Mouse (Mus musculus): ENCODE data around the gene 2210407C18Rik. TPM values are rescaled to one million over a fixed set of nuclear protein-coding genes. Genes with fewer than 3 reads are reported as not detected.

The 2210407C18Rik gene
- polyA plus RNA-seq (2016; fragmentation: Nextera tagmentation; extraction: Ambion mirVana) = not detected in 2 replicates

- no peaks in the 10 kb centered on the region for H3K36me3 ChIP-seq
- H3K4me3 ChIP-seq = no peak within 1 kb of the TSS
- WGBS = 91% methylated on average over 4 of the region's 4 CpGs
- no peak within 1 kb of the TSS for H3K27ac ChIP-seq
- DNase-seq (ENCODE audit: low spot score) = no peak
- H3K4me1 ChIP-seq (replicated peaks) = peaks cover 16% of the 10 kb centered on the region; the same call in 1 of the 2 replicates
- no peaks in the 10 kb centered on the region for H3K27me3 ChIP-seq (ENCODE audit: insufficient read depth, poor library complexity, severe bottlenecking)
- no peaks in the 10 kb centered on the region for H3K9me3 ChIP-seq
Observed at GRCm38 (mm10) chr11:58615975-58616374, at the start of gene 2210407C18Rik. Gene 2210407C18Rik (minus strand): TSS chr11:58616075.

DNA sequence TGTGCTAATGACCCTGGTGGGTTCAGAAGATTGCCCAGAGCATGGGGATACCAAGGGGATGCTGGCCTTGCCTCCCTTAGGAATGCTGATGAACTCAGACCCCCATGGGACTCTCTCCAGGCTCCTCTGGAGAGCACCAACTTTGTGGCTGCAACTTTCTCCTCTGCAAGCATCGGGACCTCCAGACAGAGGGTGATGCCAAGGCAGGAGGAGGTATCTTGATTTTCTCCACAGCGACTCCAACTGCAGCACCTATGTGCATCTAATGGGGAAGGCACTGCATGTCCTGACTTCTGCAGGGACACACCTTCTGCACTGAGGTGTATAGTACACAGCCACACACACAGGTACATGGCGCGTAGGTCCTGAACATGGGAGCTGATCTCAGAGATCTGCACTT lies 42.7 kb upstream of the 2210407C18Rik start, which contains the start of gene Olfr322:
TSS of gene Olfr322 (plus strand) at position 187 of the 400 bp plus-strand sequence.
- H3K27ac ChIP-seq = no peak within 1 kb of the TSS
- 84% methylated on average over 4 of the region's 4 CpGs for WGBS

DNA sequence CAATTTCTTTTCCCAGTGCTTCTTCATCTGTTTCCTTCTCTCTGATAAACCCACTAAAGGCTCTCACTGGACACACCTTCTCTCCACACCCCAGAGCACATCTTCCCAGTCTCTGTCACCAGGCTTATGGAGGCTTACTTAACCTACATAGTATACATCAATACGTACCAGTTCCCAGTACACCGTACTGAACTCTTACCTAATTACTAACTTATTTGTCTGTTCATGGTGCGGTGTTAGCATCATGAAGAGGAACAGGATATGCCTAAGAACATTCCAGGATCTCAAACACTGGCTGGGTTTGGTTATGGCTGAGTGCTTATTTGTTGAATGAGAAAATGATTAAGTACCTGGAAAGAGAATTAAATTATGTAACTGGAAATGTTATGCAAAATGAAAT lies 39.3 kb upstream of the 2210407C18Rik start:
- no peak overlapping the region for H3K4me3 ChIP-seq
- DNase-seq (ENCODE audit: low spot score) = no peak
- 92% methylated on average over 3 of the region's 3 CpGs for WGBS
- peaks cover 6% of the 10 kb centered on the region; the same call in 1 of the 2 replicates for H3K4me1 ChIP-seq (replicated peaks)
- H3K27ac ChIP-seq = no peak overlapping the region
- H3K9me3 ChIP-seq = 0 out of 2 replicates have a peak, but pooled peaks cover 3% of the 10 kb centered on the region
- no peaks in the 10 kb centered on the region for H3K36me3 ChIP-seq
- no peaks in the 10 kb centered on the region for H3K27me3 ChIP-seq (ENCODE audit: insufficient read depth, poor library complexity, severe bottlenecking)

More for the DNA sequence above, 42.7 kb upstream of the 2210407C18Rik start, which contains the start of gene Olfr322:
- no peaks in the 10 kb centered on the region for H3K9me3 ChIP-seq
- H3K36me3 ChIP-seq = no peaks in the 10 kb centered on the region
- H3K4me1 ChIP-seq (replicated peaks) = peaks cover 6% of the 10 kb centered on the region; the same call in 1 of the 2 replicates
- H3K27me3 ChIP-seq (ENCODE audit: insufficient read depth, poor library complexity, severe bottlenecking) = no peaks in the 10 kb centered on the region
- no peak for DNase-seq (ENCODE audit: low spot score)
- H3K4me3 ChIP-seq = no peak within 1 kb of the TSS

DNA sequence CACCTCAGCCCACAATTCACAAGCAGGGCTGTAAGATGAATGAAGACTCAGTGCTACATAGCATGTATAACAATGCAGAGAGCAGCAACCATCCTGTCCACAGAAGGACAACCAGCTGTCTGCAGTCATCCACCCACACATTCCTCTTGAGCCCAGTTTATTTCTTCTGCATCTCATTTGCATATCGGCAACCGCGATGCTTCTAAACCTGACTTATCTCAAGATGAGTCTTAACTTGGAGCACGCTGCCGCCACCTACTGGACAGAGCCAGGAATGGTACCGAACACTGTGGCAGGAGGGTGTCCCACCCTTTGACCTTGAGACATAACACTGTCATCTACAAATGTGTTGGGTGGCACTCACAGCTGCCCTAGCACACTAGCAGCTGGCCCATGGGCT lies 27.5 kb upstream of the 2210407C18Rik start:
- Histone ChIP-seq H3K4me3 (no peak overlapping the region), H3K9me3 (no peaks in the 10 kb centered on the region), H3K27ac (no peak overlapping the region), H3K36me3 (no peaks in the 10 kb centered on the region), H3K27me3 (ENCODE audit: insufficient read depth, poor library complexity, severe bottlenecking) (peaks cover 31% of the 10 kb centered on the region), H3K4me1 (replicated peaks) (peaks cover 10% of the 10 kb centered on the region)
- DNase-seq (ENCODE audit: low spot score) = peak; percentile 48
- WGBS = 36% methylated on average over 6 of the region's 6 CpGs

- Histone ChIP-seq H3K27me3 (ENCODE audit: insufficient read depth, poor library complexity, severe bottlenecking) (peaks cover 41% of the 10 kb centered on the region), H3K4me3 (no peak overlapping the region), H3K36me3 (no peaks in the 10 kb centered on the region), H3K4me1 (replicated peaks) (peaks cover 10% of the 10 kb centered on the region), H3K27ac (no peak overlapping the region), H3K9me3 (no peaks in the 10 kb centered on the region)
- 86% methylated on average over 13 of the region's 13 CpGs for WGBS
- DNase-seq (ENCODE audit: low spot score) = no peak
Observed at GRCm38 (mm10) chr11:58641638-58642358, 25.9 kb upstream of the 2210407C18Rik start.

DNA sequence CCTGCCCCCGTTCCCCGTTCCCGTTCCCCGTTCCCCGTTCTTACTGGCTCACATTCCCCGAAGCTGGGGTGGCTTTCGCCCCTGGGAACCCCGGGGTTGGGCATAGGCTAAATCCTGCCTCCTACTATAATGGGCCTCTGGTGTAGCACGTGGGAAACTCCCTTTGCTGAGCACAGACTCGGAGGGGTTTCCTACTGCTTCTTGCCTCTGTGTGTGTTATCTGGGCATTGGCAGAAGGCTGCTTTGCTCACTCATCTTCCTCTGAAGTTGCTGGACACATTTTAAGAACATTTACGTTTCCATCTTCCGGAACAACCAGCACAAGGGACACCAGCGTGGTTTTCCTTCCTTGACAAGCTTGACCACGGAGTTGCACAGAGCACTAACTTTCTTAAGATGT lies 25.2 kb upstream of the 2210407C18Rik start:
- H3K27ac ChIP-seq = peak overlapping the region; percentile 79
- DNase-seq (ENCODE audit: low spot score) = no peak

GRCm38 (mm10) chr11:58640272-58640867 lies 24.5 kb upstream of the 2210407C18Rik start, which contains the start of gene Trim58:
Gene Trim58 (plus strand): TSS chr11:58640465.
- Histone ChIP-seq H3K4me3 (peak within 1 kb of the TSS; percentile 52), H3K27ac (peak within 1 kb of the TSS; percentile 79), H3K36me3 (no peaks in the 10 kb centered on the region), H3K9me3 (no peaks in the 10 kb centered on the region), H3K27me3 (ENCODE audit: insufficient read depth, poor library complexity, severe bottlenecking) (peaks cover 41% of the 10 kb centered on the region), H3K4me1 (replicated peaks) (peaks cover 10% of the 10 kb centered on the region)
- WGBS = 6% methylated on average over 34 of the region's 34 CpGs
- peak; percentile 43 for DNase-seq (ENCODE audit: low spot score)

More for the DNA sequence above, 25.2 kb upstream of the 2210407C18Rik start:
- H3K27me3 ChIP-seq (ENCODE audit: insufficient read depth, poor library complexity, severe bottlenecking) = peaks cover 41% of the 10 kb centered on the region
- peaks cover 10% of the 10 kb centered on the region for H3K4me1 ChIP-seq (replicated peaks)
- H3K4me3 ChIP-seq = peak overlapping the region; percentile 52
- 29% methylated on average over 14 of the region's 14 CpGs for WGBS
- no peaks in the 10 kb centered on the region for H3K9me3 ChIP-seq
- no peaks in the 10 kb centered on the region for H3K36me3 ChIP-seq

GRCm38 (mm10) chr11:58638176-58638701 lies 22.4 kb upstream of the 2210407C18Rik start:
- Histone ChIP-seq H3K27ac (no peak overlapping the region), H3K4me1 (replicated peaks) (peaks cover 10% of the 10 kb centered on the region), H3K36me3 (no peaks in the 10 kb centered on the region), H3K27me3 (ENCODE audit: insufficient read depth, poor library complexity, severe bottlenecking) (peaks cover 41% of the 10 kb centered on the region), H3K4me3 (no peak overlapping the region), H3K9me3 (no peaks in the 10 kb centered on the region)
- DNase-seq (ENCODE audit: low spot score) = no peak
- WGBS = 71% methylated on average over 7 of the region's 7 CpGs

DNA sequence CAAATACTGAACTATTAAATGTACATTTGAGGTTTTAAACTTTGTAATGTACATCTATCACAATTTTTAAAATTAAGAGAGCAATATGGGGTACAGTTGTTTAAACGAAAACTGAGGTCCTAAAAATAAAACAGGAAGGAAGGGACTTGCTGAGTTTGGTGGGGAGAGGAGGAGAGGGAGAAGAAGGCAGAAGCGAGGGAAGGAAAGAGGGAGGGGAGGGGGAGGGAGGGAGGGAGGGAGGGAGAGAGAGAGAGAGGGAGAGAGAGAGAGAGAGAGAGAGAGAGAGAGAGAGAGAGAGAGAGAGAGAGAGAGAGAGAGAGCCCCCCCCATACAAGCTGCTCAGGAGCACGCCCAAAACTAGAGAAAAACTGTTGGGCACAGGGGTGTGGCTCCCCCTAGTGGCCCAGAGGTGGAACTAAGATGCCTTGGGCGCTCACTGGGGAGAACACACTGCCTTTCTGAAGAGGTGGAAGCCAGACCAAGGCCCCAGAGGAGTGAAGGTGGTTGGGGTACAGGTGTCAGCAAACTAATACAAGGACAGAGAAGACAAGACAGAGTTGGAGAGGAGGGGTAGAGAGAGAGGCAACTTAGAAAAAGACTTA lies 20.6 kb upstream of the 2210407C18Rik start:
- H3K4me3 ChIP-seq = no peak overlapping the region
- peak; percentile 64 for DNase-seq (ENCODE audit: low spot score)
- 38% methylated on average over 4 of the region's 4 CpGs for WGBS
- peaks cover 31% of the 10 kb centered on the region for H3K27me3 ChIP-seq (ENCODE audit: insufficient read depth, poor library complexity, severe bottlenecking)
- peaks cover 10% of the 10 kb centered on the region for H3K4me1 ChIP-seq (replicated peaks)
- H3K27ac ChIP-seq = no peak overlapping the region
- no peaks in the 10 kb centered on the region for H3K9me3 ChIP-seq
- no peaks in the 10 kb centered on the region for H3K36me3 ChIP-seq

DNA sequence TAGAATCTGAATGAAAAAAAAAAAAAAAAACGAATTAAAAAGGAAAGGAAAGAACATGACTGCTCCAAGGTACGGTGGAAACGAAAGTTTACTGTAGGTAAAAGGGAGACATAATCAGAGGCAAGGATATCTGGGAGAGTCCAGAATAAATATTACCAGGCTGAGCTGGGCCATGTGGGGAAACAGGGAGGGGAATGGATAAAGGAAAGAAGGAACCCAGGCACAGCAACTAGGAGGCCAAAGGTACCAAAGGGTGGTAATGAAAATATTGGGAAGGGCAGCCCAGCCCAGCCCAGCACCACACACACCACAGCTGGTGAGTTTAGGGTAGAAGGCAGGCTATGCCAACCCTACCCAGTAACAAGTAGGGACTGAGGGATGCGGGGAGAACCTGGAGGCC lies 19.0 kb upstream of the 2210407C18Rik start:
- H3K4me1 ChIP-seq (replicated peaks) = no peaks in the 10 kb centered on the region
- WGBS = 73% methylated on average over 4 of the region's 4 CpGs

DNA sequence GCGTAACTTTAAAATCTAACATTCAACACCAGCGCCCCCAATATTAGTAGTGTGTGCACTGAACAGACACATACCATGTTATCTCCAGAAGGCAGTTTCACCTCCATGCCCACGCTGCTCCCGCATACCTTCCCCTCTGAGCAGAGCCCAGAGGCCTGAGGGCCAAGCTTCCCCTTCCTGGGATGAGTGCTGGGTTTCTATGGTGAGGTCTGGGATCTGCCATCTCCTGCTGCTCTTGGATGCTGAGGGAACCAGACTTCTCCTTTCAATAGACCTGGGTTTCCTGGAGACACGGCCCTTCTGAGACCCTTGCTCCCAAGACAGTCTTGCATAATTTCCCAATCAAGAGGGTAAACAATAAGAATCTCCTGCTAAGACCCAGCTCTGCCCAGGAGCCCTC lies 14.5 kb upstream of the 2210407C18Rik start, which contains the start of gene Olfr323:
TSS of gene Olfr323 (minus strand) at position 101 of the 400 bp plus-strand sequence.
- Histone ChIP-seq H3K4me1 (replicated peaks) (0 out of 2 replicates have a peak, but pooled peaks cover 4% of the 10 kb centered on the region), H3K4me3 (no peak within 1 kb of the TSS), H3K27me3 (ENCODE audit: insufficient read depth, poor library complexity, severe bottlenecking) (no peaks in the 10 kb centered on the region; the same call in 1 of the 2 replicates), H3K27ac (no peak within 1 kb of the TSS), H3K9me3 (no peaks in the 10 kb centered on the region), H3K36me3 (no peaks in the 10 kb centered on the region)
- no peak for DNase-seq (ENCODE audit: low spot score)
- 82% methylated on average over 5 of the region's 5 CpGs for WGBS

More for the DNA sequence above, 19.0 kb upstream of the 2210407C18Rik start:
- DNase-seq (ENCODE audit: low spot score) = no peak
- Histone ChIP-seq H3K9me3 (no peaks in the 10 kb centered on the region), H3K36me3 (no peaks in the 10 kb centered on the region), H3K27ac (no peak overlapping the region), H3K27me3 (ENCODE audit: insufficient read depth, poor library complexity, severe bottlenecking) (peaks cover 17% of the 10 kb centered on the region; the same call in 1 of the 2 replicates), H3K4me3 (no peak overlapping the region)

DNA sequence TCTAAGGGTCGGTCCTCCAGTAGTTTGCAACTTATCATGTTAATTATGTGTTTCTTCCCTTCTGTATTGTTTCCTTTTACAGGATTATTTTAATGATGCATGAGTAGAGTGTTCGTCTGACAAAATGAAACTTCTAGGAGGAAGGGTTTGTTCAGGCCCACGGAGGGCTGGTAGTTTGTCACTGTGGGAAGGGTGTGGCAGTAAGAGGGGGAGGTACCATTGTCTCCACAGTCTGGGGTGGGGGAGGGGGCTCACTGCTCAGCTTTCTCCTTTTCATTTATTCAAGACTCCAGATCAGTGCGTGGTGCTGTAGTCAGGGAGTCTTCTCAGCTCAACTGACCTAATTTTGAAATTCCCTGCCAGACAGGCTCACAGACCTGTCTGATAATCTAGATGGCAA lies 10.3 kb upstream of the 2210407C18Rik start:
- no peak for DNase-seq (ENCODE audit: low spot score)
- Histone ChIP-seq H3K9me3 (no peaks in the 10 kb centered on the region), H3K4me3 (no peak overlapping the region), H3K36me3 (no peaks in the 10 kb centered on the region), H3K27me3 (ENCODE audit: insufficient read depth, poor library complexity, severe bottlenecking) (no peaks in the 10 kb centered on the region; the same call in 1 of the 2 replicates), H3K4me1 (replicated peaks) (peaks cover 13% of the 10 kb centered on the region; the same call in 1 of the 2 replicates), H3K27ac (no peak overlapping the region)
- 64% methylated on average over 4 of the region's 4 CpGs for WGBS
